Mouse (Mus musculus): ENCODE results near the gene Orc3. TPM values are rescaled to one million over a fixed set of nuclear protein-coding genes. Genes with fewer than 3 reads are reported as not detected.

The Orc3 gene
- polyA plus RNA-seq, 1 experiment: 3.4 TPM

GRCm38 (mm10) chr4:34526771-34527170 lies 88.0 kb downstream of the Orc3 start:
- WGBS: 64% methylated on average over 3 of the region's 3 CpGs
- Histone ChIP-seq H3K27ac (ENCODE audit: insufficient read depth, low read depth, low read length) (no peak overlapping the region), H3K4me1 (ENCODE audit: control insufficient read depth, insufficient read depth, insufficient read length, low read length) (no peaks in the 10 kb centered on the region), H3K27me3 (ENCODE audit: control insufficient read depth, insufficient read depth, low read length) (no peaks in the 10 kb centered on the region), H3K4me3 (ENCODE audit: low read depth, low read length) (no peak overlapping the region), H3K36me3 (ENCODE audit: control insufficient read depth, insufficient read depth, low read length) (no peaks in the 10 kb centered on the region)
- TF ChIP-seq POLR2A (IDR thresholded peaks at IDR 0.05; ENCODE audit: low read depth, low read length): no peak
- no peak for TF ChIP-seq CTCF (IDR thresholded peaks at IDR 0.05; ENCODE audit: extremely low read depth, insufficient read length, insufficient replicate concordance, low read depth, low read length)

GRCm38 (mm10) chr4:34523586-34523985 lies 91.2 kb downstream of the Orc3 start:
- Histone ChIP-seq H3K36me3 (ENCODE audit: control insufficient read depth, insufficient read depth, low read length) (no peaks in the 10 kb centered on the region), H3K4me1 (ENCODE audit: control insufficient read depth, insufficient read depth, insufficient read length, low read length) (no peaks in the 10 kb centered on the region), H3K27me3 (ENCODE audit: control insufficient read depth, insufficient read depth, low read length) (no peaks in the 10 kb centered on the region), H3K4me3 (ENCODE audit: low read depth, low read length) (no peak overlapping the region), H3K27ac (ENCODE audit: insufficient read depth, low read depth, low read length) (no peak overlapping the region)
- no peak for TF ChIP-seq POLR2A (IDR thresholded peaks at IDR 0.05; ENCODE audit: low read depth, low read length)
- no peak for TF ChIP-seq CTCF (IDR thresholded peaks at IDR 0.05; ENCODE audit: extremely low read depth, insufficient read length, insufficient replicate concordance, low read depth, low read length)
- 89% methylated on average over 4 of the region's 4 CpGs for WGBS

- Histone ChIP-seq H3K27ac (ENCODE audit: insufficient read depth, low read depth, low read length) (no peak overlapping the region), H3K36me3 (ENCODE audit: control insufficient read depth, insufficient read depth, low read length) (no peaks in the 10 kb centered on the region), H3K4me1 (ENCODE audit: control insufficient read depth, insufficient read depth, insufficient read length, low read length) (no peaks in the 10 kb centered on the region), H3K27me3 (ENCODE audit: control insufficient read depth, insufficient read depth, low read length) (no peaks in the 10 kb centered on the region), H3K4me3 (ENCODE audit: low read depth, low read length) (no peak overlapping the region)
- WGBS: 64% methylated on average over 3 of the region's 3 CpGs
- no peak for TF ChIP-seq POLR2A (IDR thresholded peaks at IDR 0.05; ENCODE audit: low read depth, low read length)
- TF ChIP-seq CTCF (IDR thresholded peaks at IDR 0.05; ENCODE audit: extremely low read depth, insufficient read length, insufficient replicate concordance, low read depth, low read length): no peak
Observed at GRCm38 (mm10) chr4:34522846-34523245, 91.9 kb downstream of the Orc3 start.

Other genes starting within 250 kb of the Orc3 start
- 6.7 and 19.5 TPM in 2 replicates for gene Akirin2, start 64.0 kb downstream of the Orc3 start, polyA plus RNA-seq (2012; rRNA removed)
- 3.0 and 5.6 TPM in 2 replicates for gene Rars2, start within 50 bp of the Orc3 start, polyA plus RNA-seq (2012; rRNA removed)
- 5.4 and 5.5 TPM in 2 replicates for gene Slc35a1, start 72.5 kb upstream of the Orc3 start, polyA plus RNA-seq (2012; rRNA removed)
- not detected in 2 replicates for gene Cfap206, start 115.3 kb upstream of the Orc3 start, polyA plus RNA-seq (2012; rRNA removed)
- not detected in 2 replicates for gene Gm136, start 141.3 kb upstream of the Orc3 start, polyA plus RNA-seq (2012; rRNA removed)
- 0.41 and 0.66 TPM in 2 replicates for gene Smim8, start 163.5 kb upstream of the Orc3 start, polyA plus RNA-seq (2012; rRNA removed)